ENCODE assay signal across 17 mouse cellular contexts in genomic region chr3:68150688-68151087, GRCm38 (mm10).
"Had no signal": no experiment of that assay in that cellular context is flagged by ENCODE, and none has a peak within 500 bp of the region (broad histone marks: within the 10 kb centered on the region; RNA-seq: fewer than 3 reads in every experiment).

No protein-coding gene starts in this region.

- H3K9ac ChIP-seq: liver, embryonic 13.5 days; liver, embryonic 15.5 days; liver, postnatal 0 days; midbrain, embryonic 12.5 days; neural tube, embryonic 12.5 days; stomach, embryonic 15.5 days had no signal

- H3K27me3 ChIP-seq: liver, embryonic 13.5 days; liver, embryonic 15.5 days; megakaryocyte, embryonic 14.5 days; midbrain, embryonic 12.5 days; neural tube, embryonic 12.5 days; stomach, embryonic 15.5 days had no signal

- H3K36me3 ChIP-seq: liver, embryonic 13.5 days; liver, embryonic 15.5 days; midbrain, embryonic 12.5 days; neural tube, embryonic 12.5 days; stomach, embryonic 15.5 days had no signal

- H3K27ac ChIP-seq: liver, embryonic 13.5 days; liver, embryonic 15.5 days; macrophage; midbrain, embryonic 12.5 days; neural tube, embryonic 12.5 days; stomach, embryonic 15.5 days; stomach, postnatal 0 days had no signal

- DNase-seq: liver, embryonic 13.5 days; liver, postnatal 0 days; lung, adult 2 months; lung, postnatal 10 days; midbrain, embryonic 14.5 days; right cerebral cortex, postnatal 14 days; thymus, adult 18-20 months; thymus, postnatal 14 days; thymus, postnatal 36 days had no signal

- H3K4me1 ChIP-seq: liver, embryonic 13.5 days; liver, embryonic 15.5 days; midbrain, embryonic 12.5 days; neural tube, embryonic 12.5 days; stomach, embryonic 15.5 days had no signal

- H3K4me2 ChIP-seq: liver, embryonic 13.5 days; liver, embryonic 15.5 days; midbrain, embryonic 12.5 days; neural tube, embryonic 12.5 days; stomach, embryonic 15.5 days had no signal

- ATAC-seq: liver, postnatal 0 days; midbrain, embryonic 16.5 days had no signal

- H3K4me3 ChIP-seq: liver, embryonic 13.5 days; liver, embryonic 15.5 days; megakaryocyte, embryonic 14.5 days; midbrain, embryonic 12.5 days; neural tube, embryonic 12.5 days; stomach, embryonic 15.5 days had no signal

- H3K9me3 ChIP-seq: liver, embryonic 13.5 days; liver, embryonic 15.5 days; megakaryocyte, embryonic 14.5 days; midbrain, embryonic 12.5 days; neural tube, embryonic 12.5 days; stomach, embryonic 15.5 days had no signal
